In the genomic region with DNA sequence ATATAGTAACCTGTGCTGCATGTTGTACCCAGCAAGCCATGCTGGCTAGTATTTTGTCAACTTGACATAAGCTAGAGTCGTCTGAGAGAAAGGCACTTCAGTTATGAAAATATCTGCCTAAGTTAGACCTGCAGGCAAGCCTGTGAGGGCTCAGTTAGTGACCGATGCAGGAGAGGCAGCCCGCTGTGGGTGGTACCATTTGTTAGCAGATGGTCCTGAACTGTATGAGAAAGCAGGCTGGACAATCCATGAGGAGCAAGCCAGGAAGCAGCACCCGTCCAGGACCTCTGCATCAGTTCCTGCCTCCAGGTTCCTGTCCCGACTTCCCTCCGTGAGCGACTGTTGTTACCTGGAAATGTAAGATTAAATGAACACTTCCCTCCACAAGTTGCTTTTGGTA, we compare ENCODE assay signal across 19 mouse cellular contexts.
DNase-seq lines count a peak whose midpoint lies in the region; ATAC-seq lines count a peak whose summit lies in the region.
"Had no signal": no experiment of that assay in that cellular context is flagged by ENCODE, and none has a peak within 500 bp of the region (broad histone marks: within the 10 kb centered on the region; RNA-seq: fewer than 3 reads in every experiment).

No protein-coding gene starts in this region.

- no peak overlapping the region for H3K4me3 ChIP-seq in heart, embryonic 11.5 days (ENCODE audit: low read depth, low read length)
- no peak overlapping the region for H3K4me3 ChIP-seq in midbrain, embryonic 11.5 days (ENCODE audit: low read depth, low read length)
- no peak overlapping the region for H3K4me3 ChIP-seq in midbrain, embryonic 16.5 days (ENCODE audit: low read depth, low read length)

- WGBS in heart, embryonic 11.5 days (ENCODE audit: insufficient replicate concordance) = 82% methylated on average over 7 of the region's 7 CpGs
- WGBS in midbrain, embryonic 11.5 days = 85% methylated on average over 7 of the region's 7 CpGs
- WGBS in midbrain, embryonic 16.5 days = 91% methylated on average over 7 of the region's 7 CpGs

- H3K27me3 ChIP-seq in heart, embryonic 11.5 days (ENCODE audit: control insufficient read depth, insufficient read depth, low read length) = 0 out of 2 replicates have a peak, but pooled peaks cover 2% of the 10 kb centered on the region
- no peaks in the 10 kb centered on the region for H3K27me3 ChIP-seq in midbrain, embryonic 11.5 days (ENCODE audit: control insufficient read depth, insufficient read depth, low read length)
- H3K27me3 ChIP-seq in midbrain, embryonic 16.5 days (ENCODE audit: control insufficient read depth, insufficient read depth, low read depth, low read length) = no peaks in the 10 kb centered on the region
- H3K27me3 ChIP-seq: CH12.LX, Patski had no signal

- H3K4me1 ChIP-seq in heart, embryonic 11.5 days (ENCODE audit: control insufficient read depth, insufficient read depth, low read length) = no peaks in the 10 kb centered on the region
- peaks cover 5% of the 10 kb centered on the region; the same call in 1 of the 2 replicates for H3K4me1 ChIP-seq in midbrain, embryonic 11.5 days (ENCODE audit: control insufficient read depth, insufficient read depth, low read length)
- peaks cover 9% of the 10 kb centered on the region for H3K4me1 ChIP-seq in midbrain, embryonic 16.5 days (ENCODE audit: control insufficient read depth, insufficient read depth, low read length)

- no peaks in the 10 kb centered on the region for H3K9me3 ChIP-seq in heart, embryonic 11.5 days (replicated peaks; ENCODE audit: control insufficient read depth, low read length)
- no peaks in the 10 kb centered on the region for H3K9me3 ChIP-seq in midbrain, embryonic 11.5 days (ENCODE audit: control insufficient read depth, low read length)
- H3K9me3 ChIP-seq in midbrain, embryonic 16.5 days (replicated peaks; ENCODE audit: control insufficient read depth, low read length, poor library complexity, severe bottlenecking) = no peaks in the 10 kb centered on the region
- H3K9me3 ChIP-seq: G1E had no signal

- no peak overlapping the region for H3K9ac ChIP-seq in heart, embryonic 11.5 days (ENCODE audit: low read depth, low read length)
- H3K9ac ChIP-seq in midbrain, embryonic 11.5 days (ENCODE audit: low read length) = no peak overlapping the region
- no peak overlapping the region for H3K9ac ChIP-seq in midbrain, embryonic 16.5 days (ENCODE audit: low read depth, low read length)

- peak; percentile 54 for DNase-seq in heart, adult 11 months
- peak; percentile 61 for DNase-seq in midbrain, embryonic 11.5 days (ENCODE audit: low spot score, missing footprints)
- DNase-seq: adrenal gland, adult 2 months; adrenal gland, adult 8-10 months; adrenal gland, postnatal 10 days; adrenal gland, postnatal 14 days; adrenal gland, postnatal 25 days; adrenal gland, postnatal 36 days; B cell, adult 2 months; cerebellum, adult 11 months; cerebellum, adult 11-12 months; cerebellum, adult 18-20 months had no signal

- H3K36me3 ChIP-seq in heart, embryonic 11.5 days (ENCODE audit: control insufficient read depth, insufficient read depth, low read length) = no peaks in the 10 kb centered on the region
- no peaks in the 10 kb centered on the region for H3K36me3 ChIP-seq in midbrain, embryonic 11.5 days (ENCODE audit: control insufficient read depth, insufficient read depth, low read length)
- H3K36me3 ChIP-seq in midbrain, embryonic 16.5 days (ENCODE audit: control insufficient read depth, insufficient read depth, low read length) = no peaks in the 10 kb centered on the region
- H3K36me3 ChIP-seq: G1E had no signal

- no peak overlapping the region for H3K4me2 ChIP-seq in heart, embryonic 11.5 days
- H3K4me2 ChIP-seq in midbrain, embryonic 11.5 days = no peak overlapping the region
- H3K4me2 ChIP-seq in midbrain, embryonic 16.5 days (ENCODE audit: low read length) = no peak overlapping the region

- H3K27ac ChIP-seq in heart, embryonic 11.5 days (ENCODE audit: low read depth, low read length) = no peak overlapping the region
- no peak overlapping the region for H3K27ac ChIP-seq in midbrain, embryonic 11.5 days (ENCODE audit: low read depth, low read length)
- no peak overlapping the region for H3K27ac ChIP-seq in midbrain, embryonic 16.5 days (ENCODE audit: low read length)

- no peak for ATAC-seq in heart, embryonic 11.5 days (replicated peaks; ENCODE audit: insufficient number of reproducible peaks, low FRiP score, low TSS enrichment)
- no peak for ATAC-seq in midbrain, embryonic 11.5 days (ENCODE audit: low FRiP score)
- no peak for ATAC-seq in midbrain, embryonic 16.5 days
- ATAC-seq: activated CD4-positive, CD25-positive, alpha-beta regulatory T cell, adult 4 months; CD4-positive, CD25-positive, alpha-beta regulatory T cell, adult 4 months; Patski had no signal
